Mouse (Mus musculus): ENCODE data around the gene Fam193b.

- no peak for TF ChIP-seq CTCF (IDR thresholded peaks at IDR 0.05; ENCODE audit: low read depth, low read length)
- no peak for TF ChIP-seq POLR2A (IDR thresholded peaks at IDR 0.05; ENCODE audit: borderline replicate concordance, low read depth, low read length)
Measured at GRCm38 (mm10) chr13:55600657-55601056, 29.7 kb upstream of the Fam193b start.
